Mouse (Mus musculus): Measurements from ENCODE around the gene Frmd4a. TPM values are rescaled to one million over a fixed set of nuclear protein-coding genes. Genes with fewer than 3 reads are reported as not detected.
A peak's percentile ranks its signal among the peaks of the same experiment; 100 is the strongest.

The Frmd4a gene
- total and polyA plus RNA-seq, 2 experiments from 2014 or later: 11.9 to 44.1 TPM

- DNase-seq (ENCODE audit: low spot score): no peak
- no peak for ATAC-seq (ENCODE audit: insufficient read depth, low read depth)
- Histone ChIP-seq H3K27ac (ENCODE audit: low read depth) (no peak overlapping the region), H3K9ac (replicated peaks; ENCODE audit: low read depth, low read length) (no peak overlapping the region), H3K9me3 (replicated peaks; ENCODE audit: control insufficient read depth, low read length) (no peaks in the 10 kb centered on the region), H3K4me2 (ENCODE audit: low read depth, low read length) (no peak overlapping the region), H3K4me3 (ENCODE audit: low read depth, low read length) (no peak overlapping the region), H3K4me1 (ENCODE audit: control insufficient read depth, insufficient read depth) (peaks cover 25% of the 10 kb centered on the region), H3K27me3 (ENCODE audit: control insufficient read depth, insufficient read depth, low read length) (no peaks in the 10 kb centered on the region), H3K36me3 (replicated peaks; ENCODE audit: control insufficient read depth, insufficient read depth, low read length) (peaks cover 68% of the 10 kb centered on the region)
- no peak for TF ChIP-seq EP300 (IDR thresholded peaks at IDR 0.05; ENCODE audit: low read depth)
- no peak for TF ChIP-seq CTCF (IDR thresholded peaks at IDR 0.05; ENCODE audit: low read depth)
- 82% methylated on average over 5 of the region's 5 CpGs for WGBS
Observed at GRCm38 (mm10) chr2:4574251-4574650, 556.7 kb downstream of the Frmd4a start.

GRCm38 (mm10) chr2:4575163-4575562 lies 557.6 kb downstream of the Frmd4a start:
- Histone ChIP-seq H3K36me3 (replicated peaks; ENCODE audit: control insufficient read depth, insufficient read depth, low read length) (peaks cover 76% of the 10 kb centered on the region), H3K4me3 (ENCODE audit: low read depth, low read length) (no peak overlapping the region), H3K4me2 (ENCODE audit: low read depth, low read length) (no peak overlapping the region), H3K4me1 (ENCODE audit: control insufficient read depth, insufficient read depth) (peaks cover 22% of the 10 kb centered on the region; the same call in 1 of the 2 replicates), H3K9me3 (replicated peaks; ENCODE audit: control insufficient read depth, low read length) (no peaks in the 10 kb centered on the region), H3K27ac (ENCODE audit: low read depth) (no peak overlapping the region), H3K27me3 (ENCODE audit: control insufficient read depth, insufficient read depth, low read length) (no peaks in the 10 kb centered on the region), H3K9ac (replicated peaks; ENCODE audit: low read depth, low read length) (no peak overlapping the region)
- TF ChIP-seq EP300 (IDR thresholded peaks at IDR 0.05; ENCODE audit: low read depth): no peak
- no peak for TF ChIP-seq CTCF (IDR thresholded peaks at IDR 0.05; ENCODE audit: low read depth)
- WGBS: 88% methylated on average over 2 of the region's 2 CpGs
- DNase-seq (ENCODE audit: low spot score) (no peak), ATAC-seq (ENCODE audit: insufficient read depth, low read depth) (peak; percentile 33; the same call in 1 of the 2 replicates)

- Histone ChIP-seq H3K9me3 (replicated peaks; ENCODE audit: control insufficient read depth, low read length) (no peaks in the 10 kb centered on the region), H3K4me3 (ENCODE audit: low read depth, low read length) (no peak overlapping the region), H3K4me1 (ENCODE audit: control insufficient read depth, insufficient read depth) (peaks cover 17% of the 10 kb centered on the region; the same call in 1 of the 2 replicates), H3K36me3 (replicated peaks; ENCODE audit: control insufficient read depth, insufficient read depth, low read length) (peaks cover 84% of the 10 kb centered on the region), H3K27me3 (ENCODE audit: control insufficient read depth, insufficient read depth, low read length) (no peaks in the 10 kb centered on the region), H3K9ac (replicated peaks; ENCODE audit: low read depth, low read length) (no peak overlapping the region), H3K27ac (ENCODE audit: low read depth) (no peak overlapping the region), H3K4me2 (ENCODE audit: low read depth, low read length) (no peak overlapping the region)
- TF ChIP-seq EP300 (IDR thresholded peaks at IDR 0.05; ENCODE audit: low read depth): no peak
- TF ChIP-seq CTCF (IDR thresholded peaks at IDR 0.05; ENCODE audit: low read depth): no peak
- ATAC-seq (ENCODE audit: insufficient read depth, low read depth) (no peak), DNase-seq (ENCODE audit: low spot score) (no peak)
- WGBS: 90% methylated on average over 7 of the region's 7 CpGs
Observed at GRCm38 (mm10) chr2:4575975-4576374, 558.5 kb downstream of the Frmd4a start.

- H3K4me1 ChIP-seq (ENCODE audit: control insufficient read depth, insufficient read depth): peaks cover 17% of the 10 kb centered on the region; the same call in 1 of the 2 replicates
- H3K36me3 ChIP-seq (replicated peaks; ENCODE audit: control insufficient read depth, insufficient read depth, low read length): peaks cover 73% of the 10 kb centered on the region
- 65% methylated on average over 5 of the region's 5 CpGs for WGBS
- TF ChIP-seq EP300 (IDR thresholded peaks at IDR 0.05; ENCODE audit: low read depth) (no peak), CTCF (IDR thresholded peaks at IDR 0.05; ENCODE audit: low read depth) (no peak)
- DNase-seq (ENCODE audit: low spot score) (no peak), ATAC-seq (ENCODE audit: insufficient read depth, low read depth) (no peak)
- no peak overlapping the region for H3K9ac ChIP-seq (replicated peaks; ENCODE audit: low read depth, low read length)
- H3K4me2 ChIP-seq (ENCODE audit: low read depth, low read length): no peak overlapping the region
- no peak overlapping the region for H3K4me3 ChIP-seq (ENCODE audit: low read depth, low read length)
- no peaks in the 10 kb centered on the region for H3K27me3 ChIP-seq (ENCODE audit: control insufficient read depth, insufficient read depth, low read length)
- no peaks in the 10 kb centered on the region for H3K9me3 ChIP-seq (replicated peaks; ENCODE audit: control insufficient read depth, low read length)
- peak overlapping the region; percentile 69 for H3K27ac ChIP-seq (ENCODE audit: low read depth)
Observed at GRCm38 (mm10) chr2:4578291-4578690, 560.8 kb downstream of the Frmd4a start.

GRCm38 (mm10) chr2:4579357-4580068 lies 562.0 kb downstream of the Frmd4a start:
- Histone ChIP-seq H3K27me3 (ENCODE audit: control insufficient read depth, insufficient read depth, low read length) (no peaks in the 10 kb centered on the region), H3K4me3 (ENCODE audit: low read depth, low read length) (no peak overlapping the region), H3K4me2 (ENCODE audit: low read depth, low read length) (no peak overlapping the region), H3K4me1 (ENCODE audit: control insufficient read depth, insufficient read depth) (peaks cover 17% of the 10 kb centered on the region; the same call in 1 of the 2 replicates), H3K36me3 (replicated peaks; ENCODE audit: control insufficient read depth, insufficient read depth, low read length) (peaks cover 61% of the 10 kb centered on the region), H3K27ac (ENCODE audit: low read depth) (peak overlapping the region; percentile 69), H3K9me3 (replicated peaks; ENCODE audit: control insufficient read depth, low read length) (no peaks in the 10 kb centered on the region), H3K9ac (replicated peaks; ENCODE audit: low read depth, low read length) (no peak overlapping the region)
- DNase-seq (ENCODE audit: low spot score) (no peak), ATAC-seq (ENCODE audit: insufficient read depth, low read depth) (no peak)
- TF ChIP-seq EP300 (IDR thresholded peaks at IDR 0.05; ENCODE audit: low read depth) (no peak), CTCF (IDR thresholded peaks at IDR 0.05; ENCODE audit: low read depth) (no peak)
- WGBS: 58% methylated on average over 8 of the region's 8 CpGs

All from heart, postnatal 0 days (tissue).